Mouse (Mus musculus): Measurements from ENCODE around the gene Kctd20.

Kctd20 gene

DNA sequence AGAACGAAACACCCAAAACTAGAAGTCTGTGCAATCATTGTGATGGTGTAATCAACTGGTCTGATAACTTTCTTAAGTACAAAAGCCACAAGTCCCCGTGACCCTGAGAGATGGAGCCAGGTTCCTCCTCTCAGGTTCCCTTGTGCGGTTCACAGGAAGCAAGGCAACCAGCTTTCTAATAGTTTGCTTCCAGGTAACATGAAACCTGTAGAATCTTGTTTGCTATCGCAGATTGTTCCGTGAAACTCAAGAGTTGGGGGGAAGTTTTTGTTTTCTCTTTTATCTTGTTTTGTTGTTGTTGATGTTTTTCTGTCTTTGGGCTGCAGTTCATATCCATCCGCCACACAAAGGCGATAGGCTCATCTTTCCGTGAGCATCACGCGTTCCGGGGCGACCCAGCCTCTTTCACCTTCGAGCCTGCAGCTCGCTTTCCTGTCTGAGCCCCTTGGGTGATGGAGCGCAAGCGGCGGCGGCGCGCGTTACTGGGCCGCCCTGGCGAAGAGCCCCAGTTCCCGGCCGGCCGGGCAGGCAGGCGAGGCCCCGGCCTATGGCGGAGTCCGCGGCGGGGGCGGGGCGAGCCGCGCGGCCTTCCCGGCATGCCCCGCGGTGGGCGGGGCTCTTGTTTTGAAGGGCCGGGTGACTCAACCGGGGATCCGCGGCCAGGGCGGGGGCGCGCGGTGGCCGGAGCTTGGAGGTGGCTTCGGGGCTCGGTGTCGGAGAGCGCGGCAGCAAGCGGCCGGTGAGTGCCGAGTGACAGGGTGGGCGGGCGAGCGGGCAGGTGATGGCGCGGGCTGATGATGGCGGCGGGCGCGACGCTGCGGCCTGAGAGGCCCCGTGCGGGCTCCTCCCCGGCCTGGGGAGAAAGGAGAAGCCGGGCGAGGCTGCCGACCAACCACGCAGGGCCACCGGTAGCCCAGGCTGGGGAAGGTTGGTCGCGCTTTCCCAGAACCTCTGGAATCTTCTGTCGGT is at the start of gene Kctd20:
Kctd20 (plus strand) TSS at position 120 of the 969 bp plus-strand sequence.
- DNase-seq: peak; percentile 92

DNA sequence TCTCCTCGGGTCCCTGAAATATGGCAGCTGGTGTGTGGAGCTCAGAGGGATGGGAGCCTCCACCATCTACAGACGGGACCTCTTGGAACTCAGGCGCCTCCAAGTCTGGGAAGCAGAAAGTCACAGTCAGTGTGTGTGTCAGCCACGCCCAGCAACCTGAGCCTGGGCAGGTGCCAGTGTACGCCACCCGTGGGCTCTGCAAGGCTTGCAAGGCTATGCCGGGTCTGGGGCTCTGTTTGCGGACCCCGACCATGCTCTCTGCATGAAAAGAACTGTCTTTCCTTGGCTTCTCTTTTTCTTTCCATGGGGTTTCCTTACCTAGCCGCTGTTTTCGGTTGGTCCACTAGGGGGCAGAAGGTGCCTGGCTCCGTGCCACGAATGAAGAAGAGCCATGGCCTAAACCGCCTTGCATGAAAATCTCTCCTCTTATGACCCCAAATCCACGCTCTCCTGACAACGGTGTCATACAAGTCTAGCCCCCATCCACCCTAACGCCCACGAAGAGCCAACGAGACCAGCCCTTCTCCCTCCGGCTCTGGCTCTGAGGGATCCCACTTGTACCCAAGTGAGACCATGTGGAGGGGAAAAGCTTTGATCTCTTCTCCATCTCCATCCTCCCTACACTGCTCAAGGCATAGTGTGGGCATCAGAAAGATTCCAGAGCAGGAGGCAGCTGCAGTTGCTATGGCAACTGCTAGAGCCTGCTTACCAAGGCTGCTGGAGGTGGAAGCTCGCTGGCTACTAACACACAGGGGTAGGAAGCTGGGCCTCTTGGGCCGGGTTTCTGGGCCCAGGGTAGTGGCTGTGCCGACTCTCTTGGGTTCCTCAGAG is 47.0 kb upstream of the Kctd20 start:
- DNase-seq: peak; percentile 66

DNA sequence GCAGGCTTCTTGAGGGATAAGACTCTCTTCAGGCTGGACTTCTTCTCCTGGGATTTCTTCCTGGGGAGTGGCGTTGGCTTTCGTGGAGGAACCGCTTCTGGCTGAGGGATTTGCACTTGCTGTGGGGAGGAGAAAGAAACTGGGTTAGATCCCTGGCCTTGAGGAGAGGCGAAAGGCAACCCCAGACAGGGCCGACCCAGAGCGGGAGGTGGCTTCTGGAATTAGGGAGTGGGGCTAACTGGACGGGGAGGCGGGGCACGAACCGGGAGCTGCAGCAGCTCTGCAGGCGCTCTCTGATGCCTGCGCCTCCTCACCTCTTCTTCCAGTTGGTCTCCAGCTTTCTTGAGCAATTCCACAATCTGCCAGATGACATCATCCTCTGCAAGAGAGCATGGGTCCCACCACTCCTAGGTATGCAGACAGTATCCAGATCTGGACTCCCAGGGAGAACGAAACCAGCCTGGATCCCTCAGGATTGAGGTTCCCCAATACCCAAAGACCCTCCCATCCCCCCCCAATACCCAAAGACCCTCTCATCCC is 46.3 kb upstream of the Kctd20 start:
- no peak for DNase-seq

DNA sequence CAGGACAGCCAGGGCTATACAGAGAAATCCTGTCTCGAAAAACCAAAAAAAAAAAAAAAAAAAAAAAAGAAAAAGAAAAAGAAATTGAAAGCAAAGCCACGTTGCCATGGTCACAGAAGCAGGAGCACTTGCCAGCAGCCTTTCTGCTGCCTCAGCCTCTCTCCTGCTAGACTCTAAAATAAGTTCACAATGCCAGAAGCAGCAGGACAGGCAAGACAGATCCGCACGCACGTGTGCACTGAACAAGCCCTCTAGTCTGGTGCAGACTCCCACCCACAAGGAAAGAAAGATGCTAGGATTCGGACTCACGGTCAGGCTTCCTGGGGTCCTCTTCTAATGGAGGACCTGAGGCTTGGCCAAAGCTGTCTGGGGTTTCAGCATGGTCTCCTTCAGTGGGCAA is 43.8 kb upstream of the Kctd20 start:
- no peak for DNase-seq

DNA sequence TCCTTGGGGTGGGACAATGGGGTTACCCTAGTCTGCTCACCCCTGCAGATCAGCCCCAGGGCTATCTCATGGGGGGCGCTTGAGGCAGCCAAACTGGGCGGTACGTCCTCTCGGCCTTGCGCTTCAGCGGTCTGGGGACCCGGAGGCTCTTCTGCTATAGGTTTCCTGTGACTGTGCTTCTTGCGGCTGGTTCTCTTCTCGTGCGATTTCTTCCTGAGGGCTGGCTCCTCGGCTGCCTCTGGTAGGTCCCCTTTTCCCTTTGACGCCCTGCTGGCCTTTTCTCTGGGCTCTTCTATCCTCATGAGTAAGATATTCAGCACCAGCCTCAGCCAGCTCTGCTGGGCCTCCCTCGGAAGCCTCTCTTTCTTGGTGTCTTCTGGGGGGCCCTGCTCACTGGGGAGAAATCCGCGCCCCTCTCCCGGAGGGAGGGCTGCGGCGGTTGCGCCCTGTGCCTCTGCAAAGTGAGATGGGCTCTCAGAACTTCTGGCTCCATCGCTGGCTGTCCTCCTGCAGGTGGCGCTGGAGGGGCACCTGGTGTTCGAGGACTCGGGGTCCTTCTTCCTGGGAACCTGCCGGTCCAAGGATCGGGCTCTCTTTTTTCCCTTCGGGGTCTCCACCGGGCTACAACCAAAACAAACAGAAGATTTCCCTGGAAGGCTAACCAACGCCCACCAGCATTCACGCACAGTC is 42.4 kb upstream of the Kctd20 start:
- DNase-seq: no peak

DNA sequence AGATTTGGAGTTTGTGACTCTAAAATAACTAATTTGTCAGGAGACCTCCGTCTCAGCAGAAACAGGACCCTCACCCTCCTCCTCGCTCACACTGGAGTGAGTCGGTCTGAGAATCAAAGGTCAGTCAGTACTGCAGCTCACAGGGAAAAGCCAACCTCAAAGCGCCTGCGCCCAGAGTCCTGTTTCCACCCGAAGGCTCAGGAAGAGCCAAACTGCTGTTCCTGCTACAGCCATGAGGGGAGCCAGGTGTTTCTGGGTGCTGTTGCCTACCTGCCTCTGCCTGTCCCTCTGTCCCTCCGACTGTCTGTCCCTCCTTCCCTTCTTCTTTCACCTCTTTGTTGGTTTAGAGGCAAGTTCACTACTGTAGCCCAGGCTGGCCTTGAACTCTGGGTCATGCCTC is 41.6 kb upstream of the Kctd20 start:
- DNase-seq: no peak

DNA sequence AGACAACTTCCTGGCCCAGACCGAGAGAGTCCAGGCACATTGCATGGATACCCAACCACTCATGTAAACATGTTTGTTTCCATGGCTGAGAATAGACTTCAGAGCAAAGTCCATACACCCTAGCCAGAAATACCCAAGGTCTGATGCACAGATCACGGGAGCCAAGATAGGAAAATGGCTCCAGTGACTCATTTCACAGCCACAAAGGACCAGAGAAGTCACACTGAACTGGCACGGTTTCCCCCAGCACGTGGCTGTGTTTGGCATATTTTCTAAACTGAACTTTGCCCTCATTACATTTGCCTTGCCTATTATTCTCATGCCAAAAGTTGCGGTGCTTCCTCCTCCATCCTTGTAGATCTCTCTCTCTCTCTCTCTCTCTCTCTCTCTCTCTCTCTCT is 38.5 kb upstream of the Kctd20 start:
- no peak for DNase-seq

DNA sequence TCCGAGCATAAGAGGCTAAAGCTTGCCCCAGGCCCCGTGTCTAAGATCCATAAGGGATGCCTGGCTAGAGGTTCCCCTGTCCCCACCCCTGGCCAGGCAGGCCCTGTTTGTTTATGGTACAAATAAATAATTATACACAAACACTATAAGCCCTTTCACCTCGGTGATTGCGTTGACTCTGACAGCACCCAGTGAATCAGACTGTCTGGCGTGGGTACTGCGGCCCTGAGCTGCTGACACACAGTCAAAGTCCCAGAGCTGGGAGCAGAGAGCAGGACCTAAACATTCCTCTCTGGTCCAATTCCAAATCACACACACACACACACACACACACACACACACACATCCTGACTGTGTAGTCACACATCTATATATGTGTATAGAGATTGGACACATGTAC is 37.8 kb upstream of the Kctd20 start:
- DNase-seq: no peak

DNA sequence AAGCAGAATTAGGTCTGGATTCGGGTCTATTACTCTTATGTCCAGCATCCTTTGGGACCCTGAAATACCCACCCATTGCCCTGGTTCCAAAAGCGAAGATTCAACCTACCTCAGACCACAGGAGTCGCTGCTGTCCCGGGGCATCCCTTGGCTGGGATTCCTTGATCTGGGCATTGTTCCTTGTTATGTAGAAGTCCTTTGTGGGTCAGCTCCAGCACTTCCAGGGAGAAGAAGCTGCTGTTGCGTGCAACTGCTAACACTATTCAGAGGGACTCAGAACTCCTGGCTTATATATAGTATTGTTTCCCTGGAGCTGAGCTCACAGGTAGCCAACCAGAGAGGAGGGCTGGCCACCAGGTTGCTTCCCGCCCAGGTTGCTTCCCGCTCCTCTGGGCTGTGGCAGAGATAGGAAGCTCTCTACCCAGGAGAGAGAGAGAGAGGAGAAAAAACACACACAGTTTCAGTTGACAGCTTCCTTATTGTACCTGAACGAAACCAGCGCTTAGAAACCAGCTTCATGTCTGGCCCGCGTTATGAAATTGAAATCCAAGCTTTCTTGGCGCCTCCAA is 36.6 kb upstream of the Kctd20 start, which contains the start of gene 4930539E08Rik:
4930539E08Rik (minus strand) TSS at position 265 of the 569 bp plus-strand sequence.
- no peak for DNase-seq

DNA sequence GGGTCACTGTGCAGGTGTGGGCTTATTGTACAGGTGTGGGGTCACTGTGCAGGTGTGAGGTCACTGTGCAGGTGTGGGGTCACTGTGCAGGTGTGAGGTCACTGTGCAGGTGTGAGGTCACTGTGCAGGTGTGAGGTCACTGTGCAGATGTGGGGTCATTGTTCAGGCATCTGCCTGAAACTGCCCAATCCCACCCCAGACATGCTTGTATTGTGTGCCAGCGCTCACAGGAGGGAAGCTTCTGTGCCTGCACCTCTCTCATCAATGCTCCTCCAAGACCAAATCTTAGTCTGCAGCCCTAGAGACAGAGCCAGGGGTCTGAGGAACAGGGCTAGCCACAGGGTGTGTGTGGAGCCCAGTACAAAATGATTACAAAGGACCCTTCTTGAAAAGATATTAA is 35.2 kb upstream of the Kctd20 start:
- DNase-seq: no peak

DNA sequence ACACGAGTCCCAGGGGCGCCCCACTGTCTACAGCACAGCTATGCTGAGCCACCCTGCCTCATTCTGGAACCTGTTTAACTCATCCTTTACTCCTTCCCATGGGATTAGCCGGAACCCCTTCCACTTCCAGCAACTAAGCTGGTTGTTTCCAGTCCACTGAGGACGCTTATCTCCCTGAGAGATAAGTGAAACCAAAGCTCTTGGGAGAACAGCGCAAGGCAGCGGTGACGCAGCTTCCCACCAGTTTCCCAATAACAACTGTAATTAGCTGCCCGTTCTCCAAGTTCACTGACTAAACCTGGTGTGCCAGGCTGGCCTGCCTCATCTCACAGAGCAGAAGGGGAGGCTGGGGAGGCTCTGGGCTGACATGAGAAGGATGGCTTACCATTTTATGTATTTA is 30.7 kb upstream of the Kctd20 start:
- DNase-seq: no peak

DNA sequence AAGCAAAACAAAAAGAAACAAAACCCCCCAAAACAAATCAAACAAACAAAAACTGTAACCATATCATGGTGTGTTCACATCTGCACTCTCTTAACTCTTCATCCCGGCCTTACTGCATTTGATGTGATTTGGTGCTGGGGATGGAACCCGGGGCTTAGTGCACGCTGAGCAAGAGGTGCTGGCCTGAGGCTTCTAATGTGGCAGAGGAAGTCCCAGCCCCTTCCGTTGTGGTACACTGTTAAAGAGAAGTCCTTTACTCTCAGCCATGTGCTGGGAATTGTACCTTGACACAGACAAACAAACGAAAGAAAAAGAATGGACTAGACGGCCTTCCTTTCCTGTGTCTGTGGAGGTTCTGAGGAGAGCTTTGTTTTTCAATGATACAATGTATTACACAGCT is 29.7 kb upstream of the Kctd20 start:
- DNase-seq: no peak

DNA sequence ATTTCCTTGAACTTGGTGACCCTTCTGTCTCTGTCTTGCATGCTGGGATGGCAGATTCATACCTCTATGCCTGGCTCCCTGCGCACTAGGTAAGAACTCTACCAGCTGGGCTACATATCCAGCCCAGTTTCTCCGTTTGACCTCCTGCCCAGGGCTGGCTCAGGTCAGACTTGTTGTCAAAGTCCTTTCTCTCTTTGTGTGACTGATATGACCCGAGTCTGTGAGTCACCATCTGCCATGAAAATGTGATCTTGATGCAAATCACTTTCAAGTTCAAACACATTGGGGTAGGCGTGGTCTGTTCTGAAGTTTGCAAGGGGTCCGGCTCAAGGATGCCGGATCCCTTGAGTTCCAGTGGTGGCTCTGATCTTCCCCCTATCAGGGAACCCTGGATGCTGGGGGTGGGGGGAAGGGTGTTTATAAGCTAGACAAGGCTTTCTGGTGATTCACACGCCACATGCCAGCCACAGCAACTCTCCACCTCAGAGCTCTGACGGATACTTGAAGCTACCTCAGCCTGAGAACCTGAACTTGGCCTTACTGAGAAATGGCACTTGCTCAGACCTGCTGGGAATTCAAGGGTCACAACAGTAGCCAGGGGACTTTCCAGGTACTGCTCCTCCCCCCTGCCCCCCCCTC is 26.7 kb upstream of the Kctd20 start:
- DNase-seq: no peak

DNA sequence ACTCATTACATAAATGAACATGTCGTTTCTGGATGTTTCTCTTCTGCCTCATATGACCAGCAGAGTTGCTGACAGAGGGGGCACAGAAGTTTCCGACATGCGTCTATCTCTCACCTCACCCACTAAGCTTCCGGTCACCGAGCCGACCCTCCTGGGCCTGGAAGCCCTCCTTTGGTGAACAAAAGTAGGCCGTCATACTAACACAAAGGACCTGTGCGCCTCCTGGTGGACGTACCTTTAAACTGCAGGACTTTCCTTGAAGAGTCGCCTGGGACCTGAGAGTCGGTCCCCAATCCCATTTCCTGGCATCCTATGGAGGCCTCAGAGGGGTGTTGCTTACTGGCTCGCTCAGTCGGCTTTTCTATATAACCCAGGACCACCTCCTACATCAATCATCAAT is 25.4 kb upstream of the Kctd20 start:
- DNase-seq: peak; percentile 79

DNA sequence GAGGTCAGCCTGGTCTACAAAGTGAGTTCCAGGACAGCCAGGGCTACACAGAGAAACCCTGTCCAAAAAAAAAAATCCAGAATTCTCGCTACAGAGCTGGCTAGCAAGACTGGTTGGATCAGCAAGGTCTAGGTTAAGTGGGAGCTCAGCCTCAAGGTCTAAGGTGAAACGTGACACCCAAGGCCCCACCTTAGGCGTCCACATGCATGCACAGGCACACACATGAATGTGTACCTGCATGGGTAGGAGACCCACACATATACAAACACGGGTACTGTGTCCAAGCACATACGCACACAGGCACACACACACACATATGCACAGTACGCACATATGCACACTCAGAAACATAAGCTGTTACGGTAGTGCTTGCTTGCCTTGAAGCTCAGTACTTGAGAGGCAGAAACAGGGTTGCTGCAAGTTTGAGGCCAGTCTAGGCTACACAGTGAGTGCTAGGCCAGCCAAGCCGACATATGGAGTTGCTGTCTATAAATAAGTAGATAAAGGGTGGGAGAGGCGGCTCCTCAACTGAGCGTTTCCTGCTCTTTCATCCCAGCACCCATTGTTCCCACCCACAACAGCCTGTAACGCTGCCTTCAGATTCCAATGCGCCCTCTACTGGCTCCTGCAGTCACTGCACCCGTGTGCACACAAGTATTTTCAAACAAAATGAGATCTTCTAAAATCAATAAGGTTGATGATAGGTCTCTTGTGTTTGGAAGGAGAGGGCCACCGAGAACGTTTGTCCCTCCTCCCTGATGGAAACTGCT is 24.7 kb upstream of the Kctd20 start:
- no peak for DNase-seq

DNA sequence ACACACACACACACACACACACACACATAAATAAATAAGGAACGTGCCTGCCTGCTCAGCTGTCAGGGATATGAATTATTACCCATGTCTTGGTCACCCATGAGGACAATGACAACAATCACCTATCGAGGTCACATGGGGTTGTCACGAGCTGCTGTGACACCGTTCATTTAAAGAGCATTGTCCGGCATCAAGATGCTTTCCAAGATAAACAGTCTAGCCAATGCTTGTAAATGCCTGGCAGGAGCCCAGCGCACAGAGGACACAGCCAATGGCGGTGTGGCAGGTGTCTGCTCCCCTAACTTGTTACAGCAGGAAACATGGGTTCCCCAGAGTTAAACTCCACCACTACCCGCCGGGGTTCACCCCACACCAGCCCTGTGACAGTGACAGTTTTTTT is 23.7 kb upstream of the Kctd20 start:
- DNase-seq: no peak

DNA sequence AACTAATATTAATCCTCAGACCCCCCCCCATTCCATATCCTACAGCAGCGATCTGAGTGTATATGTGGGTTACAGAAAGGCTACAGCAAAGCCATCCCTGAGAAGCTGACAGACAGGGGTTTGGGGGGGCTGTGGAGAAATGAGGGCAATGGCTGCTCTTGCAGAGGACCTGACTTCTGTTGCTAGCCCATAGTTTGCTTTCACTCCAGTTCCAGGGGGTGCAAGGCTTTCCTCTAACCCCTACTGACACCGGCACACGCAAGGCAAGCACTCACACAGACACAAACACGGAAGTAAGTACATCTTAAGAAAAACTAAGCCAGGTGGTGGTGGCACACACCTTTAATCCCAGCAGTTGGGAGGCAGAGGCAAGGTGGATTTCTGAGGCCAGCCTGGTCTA is 22.4 kb upstream of the Kctd20 start:
- DNase-seq: no peak

DNA sequence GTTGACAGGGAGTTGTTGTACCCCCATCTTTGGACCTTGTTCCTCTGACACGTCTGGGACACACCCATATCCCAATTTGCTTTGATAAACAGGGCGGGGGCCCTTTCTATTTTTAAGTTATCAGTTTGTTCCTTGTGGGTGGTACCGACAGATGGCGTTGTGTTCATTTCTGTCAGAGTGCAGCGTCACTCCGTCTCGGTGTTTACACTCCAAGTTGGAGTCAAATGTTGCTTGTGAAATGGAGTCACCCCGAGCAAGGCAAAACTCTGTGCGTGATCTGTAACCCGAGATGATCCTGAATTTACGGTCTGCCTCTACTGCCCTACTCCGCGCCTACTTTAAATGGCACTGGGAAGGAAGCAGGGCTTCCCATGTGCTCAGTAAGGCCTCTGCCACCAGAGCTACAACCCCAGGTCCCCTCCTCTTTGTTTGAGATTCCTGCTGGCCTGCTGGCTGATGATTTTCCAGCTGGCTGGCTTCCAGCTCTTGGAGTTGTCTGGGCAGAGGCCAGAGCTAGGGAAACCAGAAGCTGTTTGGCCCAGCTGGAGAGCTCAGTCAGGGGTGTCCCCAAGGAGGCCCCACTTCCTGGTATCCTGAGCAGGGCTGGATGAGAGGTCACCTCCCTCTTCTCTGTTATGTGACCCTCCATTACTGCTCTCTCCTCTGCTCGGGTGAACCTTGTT is 21.2 kb upstream of the Kctd20 start:
- DNase-seq: no peak

DNA sequence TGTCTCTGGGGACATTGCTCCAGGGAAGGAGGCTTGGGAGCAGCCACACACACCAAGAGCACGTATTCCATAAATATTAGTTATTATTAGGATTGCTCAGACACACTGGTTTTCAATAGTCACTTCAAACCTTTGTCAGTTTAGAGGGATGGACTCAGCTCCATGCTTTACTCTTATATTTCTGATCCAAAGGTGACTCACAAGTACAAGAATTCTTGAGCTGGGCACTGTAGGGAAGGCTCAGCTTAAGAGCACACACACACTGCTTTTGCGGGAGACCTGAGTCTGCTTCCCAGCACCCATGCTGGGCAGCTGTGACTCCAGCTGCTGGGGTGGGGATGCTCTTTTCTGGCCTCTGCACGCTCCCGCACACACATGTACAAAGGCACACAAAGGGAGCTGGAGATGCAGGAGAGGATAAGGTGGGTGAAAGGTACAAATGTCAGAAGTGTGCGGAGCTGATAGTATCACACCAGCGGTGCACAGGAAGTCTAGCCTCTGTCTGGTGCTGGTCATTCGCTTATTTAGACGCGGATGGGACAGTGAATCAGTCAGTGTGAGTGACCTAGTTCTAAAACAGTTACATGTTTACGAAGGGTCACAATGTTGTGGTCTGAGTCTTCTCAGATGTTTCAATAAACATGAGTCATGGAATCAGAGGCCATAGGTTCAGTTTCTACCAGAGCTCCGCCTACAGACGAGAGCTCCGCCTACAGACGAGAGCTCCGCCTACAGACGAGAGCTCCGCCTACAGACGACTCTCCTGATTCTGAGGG is 20.1 kb upstream of the Kctd20 start:
- no peak for DNase-seq

DNA sequence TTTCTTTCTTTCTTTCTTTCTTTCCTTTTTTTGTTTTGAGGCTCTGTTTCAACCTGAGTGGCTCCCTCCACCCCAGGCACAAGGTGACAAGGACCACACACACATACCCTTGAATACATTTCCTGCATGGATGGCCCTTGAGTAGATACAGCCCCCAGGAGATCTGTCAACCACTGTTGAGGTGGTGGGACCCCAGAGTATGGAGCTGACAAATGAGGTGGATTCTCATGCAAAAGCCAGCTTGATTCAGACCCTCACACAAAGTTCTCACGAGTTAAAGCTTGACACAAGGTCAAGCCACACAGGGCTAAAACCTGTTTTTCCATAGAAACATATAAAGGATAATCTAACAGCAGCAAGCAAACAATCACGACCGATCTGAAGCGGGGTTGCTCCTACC is 19.5 kb upstream of the Kctd20 start:
- no peak for DNase-seq

Data from cerebellum, adult 11 months (tissue).